Mouse (Mus musculus) kidney, postnatal 14 days (tissue): ENCODE results near the gene Tpm3-rs7.
"Not testable (repeated sequence)": the region's sequence is repeated elsewhere in the genome, so short reads cannot be mapped to it uniquely, and the experiment has no call there.

Source experiments
- DNase-seq: peaks from one replicate; pipeline ENCODE4 v3.0.0; 2022; ENCODE audit warnings: mixed read lengths

Gene Tpm3-rs7

GRCm38 (mm10) chr14:113314499-113314898 lies at the start of gene Tpm3-rs7:
Gene Tpm3-rs7 (plus strand): TSS chr14:113314608.
- not testable (repeated sequence) for DNase-seq

GRCm38 (mm10) chr14:113317023-113317422 lies 2.6 kb downstream of the Tpm3-rs7 start:
- no peak for DNase-seq

GRCm38 (mm10) chr14:113363361-113363760 lies 49.0 kb downstream of the Tpm3-rs7 start:
- no peak for DNase-seq
